Mouse (Mus musculus) kidney, postnatal 36 days (tissue): ENCODE measurements around the gene Mrrf.

Source experiments
- DNase-seq, 2 experiments: peaks; one replicate each; pipeline ENCODE4 v3.0.0; 2021 to 2022; ENCODE audit warnings: mixed read lengths in 2 of 2

Gene Mrrf

GRCm38 (mm10) chr2:36234526-36235368, 98.6 kb downstream of the Mrrf start:
- no peak for DNase-seq

DNA sequence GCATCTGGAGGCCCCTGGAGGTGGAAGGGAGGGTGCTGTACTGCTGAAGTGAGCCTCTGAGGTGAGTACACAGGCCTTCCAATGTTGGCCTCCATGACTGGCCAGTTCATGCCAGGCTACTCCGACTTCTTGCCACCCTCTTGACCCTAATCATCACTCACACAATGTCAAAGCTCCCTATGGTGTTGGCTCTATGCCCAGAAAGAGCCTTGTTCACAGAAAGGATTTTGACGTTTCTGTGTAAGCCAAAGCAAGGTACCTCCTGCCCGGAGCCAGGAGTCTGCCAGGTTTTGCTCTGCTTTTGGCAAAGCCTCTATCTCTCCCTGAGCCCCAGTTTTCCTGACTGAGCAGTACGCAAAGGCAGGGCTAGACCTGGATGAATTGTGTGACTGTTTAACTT, 99.7 kb downstream of the Mrrf start:
- peak; percentile 35 to 64 for DNase-seq

DNA sequence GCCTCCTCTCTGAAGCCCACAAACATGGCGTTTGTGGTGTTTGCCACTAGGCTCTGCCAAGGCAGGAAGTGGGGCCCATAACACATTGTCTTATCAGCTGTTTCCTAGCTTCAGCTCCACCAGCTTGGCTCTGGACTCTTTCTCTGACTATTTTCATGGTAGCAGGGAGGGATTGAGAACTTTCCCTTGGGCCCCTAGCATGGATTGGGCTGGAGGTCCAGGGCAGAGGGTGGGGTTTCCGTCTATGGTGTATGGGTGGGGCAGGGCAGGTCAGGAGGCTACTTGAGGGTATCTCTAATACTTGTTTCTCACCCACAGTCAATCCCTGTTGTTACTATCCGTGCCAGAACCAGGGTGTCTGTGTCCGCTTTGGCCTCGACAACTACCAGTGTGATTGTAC, 100.7 kb downstream of the Mrrf start:
- no peak for DNase-seq

- no peak for DNase-seq
Measured at GRCm38 (mm10) chr2:36237557-36237956, 101.4 kb downstream of the Mrrf start.

- no peak for DNase-seq
Measured at GRCm38 (mm10) chr2:36238467-36238866, 102.3 kb downstream of the Mrrf start.

DNA sequence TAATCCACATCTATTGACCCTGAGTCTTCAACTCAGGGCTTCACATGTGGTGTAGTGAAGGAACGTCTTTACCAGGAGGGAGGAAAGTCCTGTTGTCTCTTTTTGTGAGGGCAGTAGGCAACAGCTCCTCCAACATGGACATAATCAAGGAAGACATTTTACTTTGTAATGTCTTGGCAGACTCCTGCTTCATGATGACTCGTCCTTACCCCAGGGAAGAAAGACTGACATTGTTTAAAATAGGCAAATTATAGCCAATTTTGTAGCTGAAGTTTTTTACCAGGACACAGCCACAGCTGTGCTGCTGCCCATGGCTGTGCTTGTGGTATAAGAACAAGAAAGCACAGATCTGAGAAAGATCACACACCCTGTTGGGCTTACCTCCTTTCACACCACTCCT, 102.8 kb downstream of the Mrrf start:
- DNase-seq, result no peak
